Mouse (Mus musculus) erythroid progenitor cell, adult 5-6 weeks (primary cell): Measurements from ENCODE around the gene Pigw. TPM values are rescaled to one million over a fixed set of nuclear protein-coding genes. Genes with fewer than 3 reads are reported as not detected.
A peak's percentile ranks its signal among the peaks of the same experiment; 100 is the strongest.

Experiments
- ATAC-seq: replicated peaks from 2 replicates; pipeline ENCODE4 v1.8.0; 2016; ENCODE audit warnings: moderate number of reproducible peaks, mild to moderate bottlenecking, moderate TSS enrichment, inconsistent platforms; ENCODE audit not compliant: poor library complexity, low FRiP score, severe bottlenecking
- total RNA-seq, 2 experiments: library from RNA; stranded (forward) in 1 of 2; stranded (reverse) in 1 of 2; fragments of 150-400 nt in 1 of 2; fragments of 186-747, 209-891 nt in 1 of 2; gene quantifications; 2 replicates each; pipeline versions ENCODE4 v1.2.3 to v1.2.4; 2015 to 2017; ENCODE audit warnings: low replicate concordance in 2 of 2

The Pigw gene
- total RNA-seq, 2 experiments from 2014 or later: 1.7 to 6.9 TPM

DNA sequence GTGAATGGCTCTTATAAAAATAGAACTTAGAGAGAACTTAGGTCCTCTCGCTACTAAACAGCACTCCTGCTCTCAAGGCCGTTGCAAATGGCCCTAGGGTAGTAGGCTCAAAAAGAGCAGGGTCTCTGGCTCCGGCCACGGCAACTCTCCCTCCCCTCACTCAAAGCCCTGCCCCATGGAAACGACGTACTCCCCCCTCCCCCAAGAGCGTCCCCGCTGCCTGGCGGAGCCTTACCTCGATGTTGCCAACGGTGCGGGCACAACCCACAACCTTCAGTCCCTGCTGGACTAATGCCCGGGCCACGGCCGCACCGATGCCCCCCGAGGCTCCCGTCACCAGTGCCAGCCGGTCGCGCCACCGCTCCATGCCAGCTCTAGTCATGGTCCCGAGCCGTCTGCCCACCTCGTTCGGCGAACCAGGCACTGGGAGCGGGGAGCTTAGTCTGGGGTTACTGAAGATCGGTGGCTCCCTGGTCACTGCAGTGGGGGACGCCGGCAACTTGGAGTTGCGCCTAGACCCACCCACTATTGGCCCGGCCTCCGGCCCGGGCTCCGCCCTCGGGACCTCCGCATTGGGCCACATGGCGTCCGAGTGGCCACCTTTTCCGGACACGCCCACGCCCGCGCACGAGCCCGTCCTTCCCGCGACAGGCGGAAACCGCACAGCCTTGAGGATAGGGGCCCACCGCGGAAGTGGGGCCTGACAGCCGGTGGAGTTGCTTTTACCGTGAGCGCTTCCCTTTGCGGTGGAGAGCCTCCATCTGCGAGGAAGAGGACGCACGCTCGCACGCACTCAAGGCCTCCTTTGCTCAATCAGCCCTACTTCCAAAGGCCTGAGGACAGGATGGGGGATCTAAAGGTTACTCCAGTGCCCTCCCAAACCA lies 51.3 kb downstream of the Pigw start, which contains the start of gene Dhrs11:
Gene Dhrs11 (minus strand): TSS at position 479 of the 884 bp plus-strand sequence.
- ATAC-seq: peak; percentile 82

DNA sequence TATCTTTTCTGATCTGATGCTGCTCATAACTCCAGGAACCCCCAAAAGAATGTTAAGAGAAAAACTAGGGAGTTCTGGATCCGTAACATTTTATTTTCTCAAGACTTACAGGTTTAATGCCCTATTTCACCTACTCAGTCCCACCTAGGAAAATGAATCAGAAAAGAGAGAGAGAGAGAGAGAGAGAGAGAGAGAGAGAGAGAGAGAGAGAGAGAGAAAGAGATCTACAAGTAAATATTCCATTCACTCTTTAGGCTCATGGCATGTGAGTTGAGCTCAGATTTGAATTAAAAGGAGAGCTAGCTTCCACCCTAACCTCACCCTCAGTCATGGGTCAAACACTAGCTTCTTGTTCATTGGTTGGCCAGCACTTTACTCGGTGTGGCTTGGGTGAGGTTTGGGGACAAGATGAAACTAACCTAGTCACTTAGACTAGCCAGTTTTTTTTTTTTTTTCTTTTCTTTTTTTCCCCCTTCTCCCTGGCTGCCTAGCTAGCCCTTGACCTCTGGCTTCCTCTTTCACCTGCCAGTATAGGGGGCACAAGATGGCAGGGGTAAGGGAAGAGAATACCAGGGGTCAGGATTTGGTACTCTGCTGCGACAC lies 52.1 kb downstream of the Pigw start:
- no peak for ATAC-seq

DNA sequence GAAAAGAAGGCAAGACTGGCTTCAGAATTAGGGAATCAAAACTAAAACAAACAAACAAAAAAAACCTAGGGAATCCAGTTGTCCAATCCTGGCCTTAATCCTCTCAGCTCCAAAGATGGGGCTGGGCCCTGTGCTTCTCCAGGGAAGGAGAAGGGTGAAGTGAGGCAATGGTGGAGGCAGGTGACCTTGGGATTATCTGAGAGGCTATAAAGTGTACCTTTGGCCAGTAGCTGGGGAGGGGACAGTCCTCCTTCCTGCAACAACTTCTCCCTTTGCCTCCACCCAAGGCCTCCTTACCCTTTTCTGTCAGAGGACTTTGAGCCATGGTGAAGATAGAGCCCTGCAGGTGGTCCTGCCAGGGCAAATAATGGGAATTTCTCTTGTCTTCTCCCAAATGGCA lies 52.6 kb downstream of the Pigw start:
- no peak for ATAC-seq

Other genes starting within 250 kb of the Pigw start
- gene Mrm1, start 60.8 kb downstream of the Pigw start, total RNA-seq (2015; ENCODE audit: low replicate concordance): 65.4 and 66.0 TPM in 2 replicates
- gene Mrm1, start 60.8 kb downstream of the Pigw start, total RNA-seq (2017; ENCODE audit: low replicate concordance): 27.2 and 42.7 TPM in 2 replicates
- gene Dhrs11, start 51.3 kb downstream of the Pigw start, total RNA-seq (2015; ENCODE audit: low replicate concordance): 865 and 926 TPM in 2 replicates
- 517 and 556 TPM in 2 replicates for gene Dhrs11, start 51.3 kb downstream of the Pigw start, total RNA-seq (2017; ENCODE audit: low replicate concordance)
- gene Ggnbp2, start 9.5 kb downstream of the Pigw start, total RNA-seq (2015; ENCODE audit: low replicate concordance): 268 and 506 TPM in 2 replicates
- gene Ggnbp2, start 9.5 kb downstream of the Pigw start, total RNA-seq (2017; ENCODE audit: low replicate concordance): 686 and 829 TPM in 2 replicates
- 6.1 and 15.5 TPM in 2 replicates for gene Myo19, start 137 bp downstream of the Pigw start, total RNA-seq (2015; ENCODE audit: low replicate concordance)
- gene Myo19, start 137 bp downstream of the Pigw start, total RNA-seq (2017; ENCODE audit: low replicate concordance): 6.5 and 10.5 TPM in 2 replicates
- 9.4 and 26.4 TPM in 2 replicates for gene Znhit3, start 36.1 kb upstream of the Pigw start, total RNA-seq (2015; ENCODE audit: low replicate concordance)
- 6.0 and 14.2 TPM in 2 replicates for gene Znhit3, start 36.1 kb upstream of the Pigw start, total RNA-seq (2017; ENCODE audit: low replicate concordance)
- gene Car4, start 77.5 kb upstream of the Pigw start, total RNA-seq (2015; ENCODE audit: low replicate concordance): not detected in 2 replicates
- gene Car4, start 77.5 kb upstream of the Pigw start, total RNA-seq (2017; ENCODE audit: low replicate concordance): not detected in 2 replicates